Mouse (Mus musculus) mammary gland, adult 2 months (tissue): ENCODE results near the gene Gja10. TPM values are rescaled to one million over a fixed set of nuclear protein-coding genes. Genes with fewer than 3 reads are reported as not detected.

ENCODE experiments used
- polyA plus RNA-seq: library from polyadenylated mRNA; depleted of rRNA; stranded (reverse); fragments of >200 nt; gene quantifications from 2 replicates; pipeline ENCODE4 v1.2.3, GENCODE M21; 2012; ENCODE audit warnings: low replicate concordance; rRNA removed

Gja10 gene
- polyA plus RNA-seq: not detected in 2 replicates

DNA sequence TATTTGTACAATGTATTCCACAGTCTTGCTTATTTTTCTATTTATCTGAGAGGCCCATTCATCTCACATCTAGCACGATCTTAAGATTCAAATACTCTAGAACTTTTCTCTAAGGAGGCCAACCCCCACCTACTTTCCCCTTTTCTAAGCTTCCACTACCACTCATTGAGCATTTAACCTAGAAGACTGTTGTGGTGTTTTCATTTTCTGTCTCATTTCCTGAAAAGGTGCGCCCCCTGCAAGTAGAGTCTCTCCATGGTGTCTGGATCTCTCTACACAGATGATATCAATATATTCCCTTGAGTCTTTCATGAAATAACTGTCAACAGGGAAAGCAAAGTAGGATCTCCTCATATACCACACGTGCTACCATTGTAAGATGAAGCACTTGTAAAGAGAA lies at the start of gene Gja10:
Gene Gja10 (minus strand): TSS at position 101 of the 400 bp plus-strand sequence.

GRCm38 (mm10) chr4:32615034-32615881 lies 12.7 kb upstream of the Gja10 start, which contains the start of gene Casp8ap2:
Gene Casp8ap2 (plus strand): TSS chr4:32615451.

Other genes with a start within 250 kb of the Gja10 start
- gene Casp8ap2, start 12.7 kb upstream of the Gja10 start, polyA plus RNA-seq: 0.82 and 2.7 TPM in 2 replicates
- 6.2 and 9.8 TPM in 2 replicates for gene Mdn1, start 54.4 kb upstream of the Gja10 start, polyA plus RNA-seq
- 4.9 and 6.3 TPM in 2 replicates for gene Lyrm2, start 197.5 kb upstream of the Gja10 start, polyA plus RNA-seq